Mouse (Mus musculus) granulocyte monocyte progenitor cell, adult 5-6 weeks (primary cell): ENCODE data around the gene Dna2. TPM values are rescaled to one million over a fixed set of nuclear protein-coding genes. Genes with fewer than 3 reads are reported as not detected.
"Not testable (repeated sequence)": the region's sequence is repeated elsewhere in the genome, so short reads cannot be mapped to it uniquely, and the experiment has no call there.

ENCODE experiments used
- ATAC-seq: replicated peaks from 2 replicates; pipeline ENCODE4 v1.8.0; 2016; ENCODE audit warnings: mild to moderate bottlenecking, moderate TSS enrichment, inconsistent platforms; ENCODE audit not compliant: poor library complexity, severe bottlenecking
- total RNA-seq, 2 experiments: library from RNA; stranded (forward) in 1 of 2; stranded (reverse) in 1 of 2; fragments of 200-712, 200-1000 nt in 1 of 2; fragments of >200 nt in 1 of 2; fragmentation: Nextera tagmentation in 1 of 2; gene quantifications; 2 replicates each; pipeline ENCODE4 v1.2.3; 2014 to 2017

Gene Dna2
- total RNA-seq (2014; fragmentation: Nextera tagmentation) (47.2 and 65.6 TPM in 2 replicates), total RNA-seq (2017) (49.5 and 51.2 TPM in 2 replicates)

DNA sequence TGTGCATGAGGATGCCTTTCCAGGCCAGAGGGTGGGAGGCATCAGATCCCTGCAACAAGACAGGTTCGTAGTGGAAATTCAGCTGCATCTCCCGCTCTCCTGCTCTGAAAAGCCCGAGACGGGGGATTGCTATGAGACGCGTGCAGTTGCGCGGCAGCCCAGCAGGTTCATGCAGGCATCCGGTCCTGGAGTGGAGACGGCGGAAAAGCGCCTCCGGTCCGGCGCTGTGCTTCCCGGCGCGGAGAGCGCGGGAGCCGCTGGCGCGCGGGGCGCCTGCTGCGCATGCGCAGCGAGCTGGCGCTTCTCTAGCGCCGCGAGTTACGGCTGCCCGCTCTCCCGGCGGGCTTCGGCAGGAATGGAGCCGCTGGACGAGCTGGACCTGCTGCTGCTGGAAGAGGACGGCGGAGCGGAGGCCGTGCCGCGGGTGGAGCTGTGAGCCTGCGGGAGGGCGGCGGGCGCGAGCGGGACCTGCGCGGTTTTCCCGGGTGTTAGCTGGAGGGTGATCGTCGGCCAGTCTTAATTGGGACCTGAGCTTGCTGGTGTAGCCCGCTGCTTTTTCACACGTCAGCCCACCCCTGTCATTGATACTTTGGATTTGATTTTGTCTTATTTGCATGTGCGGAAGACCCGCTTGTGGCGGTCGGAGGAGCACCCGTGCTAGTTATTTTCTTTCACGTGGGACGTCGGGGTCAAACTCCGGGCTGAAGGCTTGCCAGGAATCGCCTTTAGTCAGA is at the start of gene Dna2:
Dna2 (plus strand) TSS at position 289 of the 734 bp plus-strand sequence.
- peak; percentile 55 for ATAC-seq

DNA sequence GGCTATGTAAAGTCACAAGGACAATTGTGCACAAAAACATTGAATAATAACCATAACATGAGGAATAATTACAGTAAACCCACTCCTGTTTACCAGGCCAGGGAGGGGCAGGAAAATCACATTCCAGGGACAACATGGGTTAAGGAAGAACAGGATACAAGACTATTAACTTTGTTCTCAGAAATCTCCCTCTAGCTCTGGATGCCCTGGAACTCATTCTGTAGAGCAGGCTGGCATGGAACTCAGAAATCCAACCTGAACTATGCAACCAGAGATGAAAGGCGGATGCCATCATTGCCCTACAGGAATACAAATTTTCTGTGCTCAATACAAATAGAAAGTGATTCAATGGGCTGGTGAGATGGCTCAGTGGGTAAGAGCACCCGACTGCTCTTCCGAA is 49.4 kb upstream of the Dna2 start:
- no peak for ATAC-seq

DNA sequence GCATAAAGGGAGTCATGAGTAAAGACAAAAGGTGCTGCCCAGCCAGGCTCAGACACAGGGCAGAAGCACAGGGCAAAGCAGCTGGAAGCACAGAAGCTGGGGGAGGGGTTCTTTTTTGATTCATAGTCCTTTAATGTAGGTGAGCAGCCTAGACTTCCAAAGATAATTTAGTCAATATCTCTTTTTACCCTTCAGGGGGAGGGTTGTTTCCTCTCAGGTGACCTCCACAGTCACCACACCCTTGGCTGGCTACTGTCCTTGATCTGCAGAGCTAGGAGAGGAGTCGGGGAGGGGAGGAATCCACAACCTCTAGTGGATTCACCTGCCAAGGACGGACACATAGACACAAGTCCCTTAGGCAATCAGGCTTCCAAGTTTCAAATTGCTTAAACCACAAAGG is 48.8 kb upstream of the Dna2 start:
- no peak for ATAC-seq

DNA sequence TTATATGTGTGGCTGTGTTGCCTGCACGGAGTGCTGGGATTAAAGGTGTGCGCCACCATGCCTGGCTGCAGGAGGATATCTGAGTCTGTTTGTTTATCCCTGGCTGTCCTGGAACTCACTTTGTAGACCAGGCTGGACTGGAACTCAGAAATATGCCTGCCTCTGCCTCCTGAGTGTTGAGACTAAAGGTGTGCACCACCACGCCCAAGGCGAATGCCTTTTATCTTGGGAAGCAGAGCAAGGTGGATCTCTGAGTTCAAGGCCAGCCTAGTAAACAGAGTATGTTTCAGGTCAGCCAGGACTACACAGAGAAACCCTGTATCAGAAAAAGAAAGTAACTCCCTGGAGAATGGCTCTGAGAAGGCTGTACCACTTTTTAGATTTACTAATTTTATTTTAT is 46.7 kb upstream of the Dna2 start:
- ATAC-seq = no peak

DNA sequence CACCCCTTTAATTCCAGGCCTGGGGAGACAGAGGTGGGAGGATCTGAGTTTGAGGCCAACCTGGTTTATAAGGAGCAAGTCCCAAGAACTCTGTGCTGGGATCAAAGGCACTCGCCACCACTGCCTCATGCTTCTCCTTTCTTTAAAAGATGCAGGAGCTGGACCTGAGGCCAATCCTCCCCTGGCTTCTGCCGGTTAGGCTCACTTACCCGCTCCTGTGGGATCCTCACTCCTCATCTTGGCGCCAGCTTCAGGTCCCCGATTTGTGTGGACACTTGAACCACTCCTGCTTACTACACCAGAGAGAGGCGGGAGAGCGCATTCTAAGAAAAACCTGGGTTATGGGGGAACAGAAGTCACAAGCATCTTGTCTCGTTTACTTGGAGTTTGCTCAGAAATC is 45.0 kb upstream of the Dna2 start:
- ATAC-seq = no peak

DNA sequence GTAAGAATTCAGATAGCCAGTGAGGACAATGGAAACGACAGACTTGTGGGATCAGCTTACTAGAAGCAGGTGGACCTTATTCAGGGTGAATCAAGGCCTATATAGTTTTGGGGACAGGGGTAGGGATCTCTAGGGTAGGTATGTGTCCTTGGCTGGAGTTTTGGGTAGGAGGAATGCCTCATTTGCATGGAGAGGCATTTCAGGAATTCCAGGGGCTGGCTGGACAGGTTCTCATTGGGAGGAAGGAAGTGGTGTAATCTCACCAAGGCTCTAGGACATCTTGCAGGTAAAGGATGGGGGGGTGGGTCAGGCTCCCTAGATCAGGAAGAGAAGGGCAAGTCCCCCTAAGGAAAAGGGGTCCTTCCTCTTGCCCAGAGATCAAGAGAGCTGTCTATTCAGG is 44.0 kb upstream of the Dna2 start:
- ATAC-seq = no peak

DNA sequence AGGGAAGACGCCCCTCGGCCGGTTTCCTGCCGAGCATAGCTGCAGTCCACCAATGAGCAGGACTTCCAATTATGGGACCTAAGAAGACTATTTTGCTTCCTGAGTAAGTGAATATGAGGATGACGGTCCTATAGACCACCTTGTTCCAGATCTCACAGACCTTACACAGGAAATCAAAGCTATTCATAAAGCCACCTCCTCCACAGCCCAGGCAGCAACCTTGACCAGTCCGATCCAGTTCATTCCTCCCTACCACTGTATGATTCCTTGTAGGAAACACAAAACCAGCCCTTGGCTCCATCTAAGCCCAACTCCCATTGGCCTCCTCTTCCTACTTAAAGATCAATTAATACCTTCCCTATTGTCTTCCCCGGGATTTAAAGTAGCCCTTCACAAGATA is 40.5 kb upstream of the Dna2 start:
- no peak for ATAC-seq

DNA sequence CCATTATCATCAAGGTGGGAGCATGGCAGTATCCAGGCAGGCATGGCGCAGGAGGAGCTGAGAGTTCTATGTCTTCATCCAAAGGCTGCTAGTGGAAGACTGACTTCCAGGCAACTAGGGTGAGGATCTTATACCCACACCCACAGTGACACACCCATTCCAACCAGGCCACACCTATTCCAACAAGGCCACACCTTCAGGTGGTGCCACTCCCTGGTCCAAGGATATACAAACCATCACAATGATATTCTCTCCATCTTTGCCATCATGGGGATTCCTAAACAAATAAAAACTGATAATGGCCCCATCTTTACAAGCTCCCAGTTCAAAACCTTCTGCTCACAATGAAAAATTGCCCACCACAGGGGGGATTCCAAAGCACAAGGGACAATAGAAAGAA is 37.9 kb upstream of the Dna2 start, which contains the start of gene Tet1:
Tet1 (minus strand) TSS at position 101 of the 400 bp plus-strand sequence.
- ATAC-seq = not testable (repeated sequence)

DNA sequence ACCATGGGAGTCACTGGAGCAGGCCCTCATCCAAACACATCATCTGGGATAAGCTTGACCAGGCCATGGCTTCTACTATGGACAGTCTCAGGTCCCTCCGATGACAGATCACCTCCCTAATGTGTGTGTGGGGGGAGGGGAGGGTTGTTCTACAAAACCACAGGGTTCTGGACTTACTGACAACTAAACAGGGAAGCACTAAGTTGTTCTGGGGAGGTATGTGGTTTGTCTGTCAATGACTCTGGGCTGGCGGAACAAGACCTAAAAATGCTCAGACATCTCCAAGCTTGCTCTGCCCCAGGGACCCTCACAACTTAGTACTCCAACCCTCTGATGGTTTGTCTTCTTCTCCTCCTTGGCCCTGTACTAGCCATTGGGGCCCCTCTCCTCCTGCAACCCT is 35.7 kb upstream of the Dna2 start:
- ATAC-seq = peak; percentile 22; the same call in 1 of the 2 replicates

DNA sequence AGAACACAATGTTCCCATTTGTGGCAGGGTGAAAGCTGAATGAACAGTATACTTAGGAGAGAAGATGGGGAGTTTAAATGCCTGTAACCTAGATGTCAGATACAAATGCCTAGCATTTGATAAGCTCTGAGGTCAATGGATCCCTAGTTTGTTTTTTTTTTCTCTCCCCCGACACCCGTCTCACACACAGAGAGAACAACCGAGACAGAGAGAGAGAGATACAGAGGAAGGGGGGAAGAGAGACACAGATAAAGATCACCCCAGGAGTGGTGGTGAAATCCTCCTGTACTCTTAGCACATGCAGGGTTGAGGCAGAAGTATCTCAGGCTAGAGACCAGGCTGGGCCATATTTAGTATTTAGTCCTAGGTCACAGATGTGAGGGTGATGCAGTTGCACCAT is 27.8 kb upstream of the Dna2 start:
- peak; percentile 67 for ATAC-seq

DNA sequence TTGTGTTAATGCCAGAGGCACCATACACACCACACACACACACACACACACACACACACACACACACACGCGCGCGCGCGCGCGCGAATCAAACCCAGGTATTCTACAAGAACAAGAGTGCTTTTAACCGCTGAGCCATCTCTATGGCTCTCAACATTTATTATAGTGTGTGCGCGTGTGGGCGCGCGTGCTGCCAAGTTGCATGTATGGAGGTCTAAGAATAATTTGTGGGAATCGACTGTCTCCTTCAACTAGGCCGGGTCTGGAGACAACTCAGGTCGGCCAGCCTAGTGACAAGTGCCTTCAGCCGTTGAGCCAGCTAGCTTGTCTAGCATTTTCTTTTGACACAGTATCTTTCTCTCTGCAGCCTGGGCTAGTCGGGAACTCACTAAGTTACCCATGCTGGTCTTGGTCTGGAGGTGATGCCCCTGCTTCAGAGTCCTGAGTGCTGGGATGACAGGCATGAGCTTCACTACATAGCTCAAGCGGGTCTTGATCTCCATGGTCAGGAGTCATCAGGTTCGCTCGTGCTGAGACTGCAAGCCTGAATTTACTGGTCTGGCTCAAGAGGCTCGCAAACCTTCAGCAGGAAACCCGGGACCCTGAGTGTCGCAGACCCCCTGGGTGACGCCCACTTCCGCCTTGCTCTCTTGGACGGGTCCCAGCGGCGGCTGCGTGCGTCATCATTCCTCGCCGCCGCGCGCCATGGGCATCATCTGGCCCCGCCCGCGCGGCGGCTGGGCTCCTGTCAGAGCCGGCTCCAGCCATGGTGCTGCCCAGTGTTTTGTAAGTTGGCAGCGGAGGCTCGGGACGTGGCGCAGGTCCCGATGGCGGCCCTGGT is 26.7 kb upstream of the Dna2 start, which contains the start of gene Slc25a16:
Slc25a16 (plus strand) TSS at position 709 of the 841 bp plus-strand sequence.
- peak; percentile 96 for ATAC-seq

DNA sequence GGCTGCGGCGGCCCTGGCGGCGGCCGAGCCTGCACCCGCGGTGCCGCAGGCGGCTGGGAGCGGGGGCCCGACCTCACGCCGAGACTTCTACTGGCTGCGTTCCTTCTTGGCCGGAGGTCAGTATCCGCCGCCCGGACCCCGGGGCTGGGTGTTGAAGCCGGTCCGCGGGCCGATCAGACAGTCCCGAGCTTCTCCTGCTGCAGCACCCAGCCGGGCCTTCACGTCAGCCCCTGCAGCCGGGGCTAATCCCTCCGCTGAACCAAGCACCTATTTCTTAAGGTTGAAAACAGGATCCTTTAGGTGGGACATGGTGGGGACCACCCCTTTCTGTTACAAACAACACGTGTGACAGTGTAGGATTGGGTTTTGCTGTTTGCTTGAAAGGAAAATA is 26.1 kb upstream of the Dna2 start:
- ATAC-seq = peak; percentile 4; the same call in 1 of the 2 replicates

DNA sequence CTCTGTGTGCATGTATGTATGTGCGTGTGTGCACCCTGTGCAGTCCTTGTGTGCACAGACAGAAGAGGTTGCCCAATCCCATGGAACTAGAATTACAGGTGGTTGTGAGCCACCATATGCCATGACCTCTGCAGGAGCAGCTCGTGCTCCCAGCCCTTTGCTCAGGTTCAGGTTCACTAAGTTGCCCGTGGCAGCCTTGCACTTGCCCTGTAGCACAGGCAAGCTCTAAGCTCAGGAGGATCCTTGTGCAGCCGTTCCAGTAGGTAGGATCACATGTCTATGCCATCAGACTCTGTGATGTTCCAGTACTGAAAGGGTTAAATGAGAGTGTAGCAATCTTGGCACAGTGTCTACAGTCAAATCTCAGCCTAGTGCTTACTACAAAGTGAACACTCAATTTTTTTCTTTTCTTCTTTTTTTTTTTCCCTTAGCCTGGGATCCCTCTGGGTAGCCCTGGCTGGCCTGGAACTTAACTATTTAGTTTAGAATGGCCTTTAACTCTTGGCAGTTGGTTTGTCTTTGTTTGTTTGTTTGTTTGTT is 22.7 kb upstream of the Dna2 start:
- no peak for ATAC-seq

DNA sequence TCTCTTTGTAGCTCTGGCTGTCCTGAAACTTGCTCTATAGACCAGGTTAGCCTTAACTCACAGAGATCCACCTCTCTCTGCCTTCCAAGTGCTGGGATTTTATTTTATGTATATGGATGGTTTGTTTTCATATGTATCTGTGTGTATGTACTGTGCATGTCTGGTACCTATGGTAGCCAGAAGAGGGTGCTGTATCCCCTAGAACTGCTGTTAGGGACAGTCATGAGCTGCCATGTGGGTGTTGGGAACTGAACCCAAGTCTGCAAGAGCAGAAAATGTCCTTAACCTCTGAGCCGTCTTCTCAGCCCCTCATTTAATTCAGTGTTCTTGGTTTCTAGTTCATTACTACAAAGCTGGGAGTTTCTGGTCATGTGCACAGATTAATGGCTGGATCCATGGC is 14.4 kb upstream of the Dna2 start:
- ATAC-seq = no peak

DNA sequence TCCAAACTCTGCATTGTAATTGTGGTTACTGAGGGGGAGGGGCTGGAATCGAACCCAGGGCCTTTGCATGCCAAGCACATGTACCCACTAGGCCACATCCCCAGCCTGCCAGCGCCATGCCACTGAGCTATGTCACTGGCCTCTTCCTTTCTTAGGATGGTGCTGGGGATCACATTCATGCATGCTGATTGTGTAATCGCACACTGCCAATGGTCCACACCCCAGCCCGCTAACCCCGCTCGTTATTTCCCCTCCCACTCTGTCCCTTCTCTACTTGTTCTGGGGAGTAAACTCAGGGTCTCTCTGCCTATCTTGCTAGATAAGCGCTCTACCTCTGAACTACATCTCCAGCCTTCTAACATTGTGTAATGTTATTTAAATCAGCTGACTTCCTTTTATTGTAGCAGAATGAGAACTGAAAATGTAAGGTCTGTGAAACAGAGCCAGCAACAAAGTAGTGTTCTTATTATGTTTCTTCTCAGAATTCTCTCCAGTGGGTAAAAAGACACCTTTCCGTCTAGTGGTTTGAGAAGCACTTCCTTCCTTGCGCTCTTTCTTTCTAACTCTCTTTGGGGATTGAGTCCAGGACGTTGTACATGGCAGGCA is 1.7 kb upstream of the Dna2 start:
- ATAC-seq = peak; percentile 76

DNA sequence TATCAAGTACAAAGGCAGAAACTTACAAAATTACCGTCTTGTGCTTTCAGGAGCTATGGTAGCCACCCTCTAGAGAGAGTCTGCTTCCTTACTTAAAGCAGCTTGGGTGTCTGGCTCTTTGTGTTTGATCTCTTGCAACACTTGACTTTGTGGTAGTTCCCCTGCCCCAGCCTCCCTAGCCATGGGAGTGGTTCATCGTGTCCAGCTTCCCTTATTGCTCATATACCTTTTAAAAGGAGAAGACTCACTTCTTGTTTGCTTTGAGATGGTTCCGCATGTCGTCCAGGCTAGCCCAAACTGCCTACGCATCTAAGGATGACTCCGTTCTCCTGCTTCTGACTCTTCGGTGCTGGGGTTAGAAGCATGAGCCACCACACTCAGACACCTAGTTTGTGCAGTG is 1.7 kb downstream of the Dna2 start:
- ATAC-seq = peak; percentile 80

DNA sequence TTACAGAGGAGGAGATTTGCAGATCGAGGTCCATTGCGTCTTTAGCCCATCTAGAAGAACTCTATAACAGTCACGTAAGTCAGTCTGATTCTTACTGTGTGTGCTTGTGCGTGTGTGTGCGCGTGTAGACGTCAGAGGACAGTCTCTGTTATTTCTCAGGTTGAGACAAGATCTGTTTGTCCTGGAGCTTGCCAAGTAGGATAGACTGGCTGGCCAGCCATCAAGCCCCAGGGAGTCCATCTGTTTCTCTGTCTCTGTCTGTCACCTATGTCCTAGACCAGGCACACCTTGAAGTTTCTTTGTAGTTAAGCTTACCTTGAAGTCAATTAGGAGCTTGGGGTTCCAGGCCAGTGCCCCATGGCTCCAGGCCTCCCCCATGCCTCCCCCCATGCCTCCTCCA is 17.1 kb downstream of the Dna2 start:
- no peak for ATAC-seq

DNA sequence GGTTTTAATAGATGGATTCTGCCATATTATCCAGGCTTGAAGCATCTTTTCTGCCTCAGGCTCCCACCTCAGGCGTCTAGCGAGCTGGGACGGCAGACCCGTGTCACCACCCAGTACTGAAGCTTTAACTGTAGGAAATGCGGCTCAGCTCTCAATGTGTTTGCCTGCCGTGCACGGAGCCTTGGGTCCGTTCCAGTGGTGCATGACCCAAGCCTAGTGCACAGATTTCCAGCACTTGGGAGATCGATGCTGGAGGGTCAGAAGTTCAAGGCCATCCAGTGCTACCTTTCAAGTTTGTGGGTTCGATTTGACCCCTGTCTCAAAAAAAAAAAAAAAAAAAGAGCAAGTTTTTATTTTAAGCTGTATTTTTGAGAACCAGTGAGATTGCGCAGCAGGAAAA is 19.0 kb downstream of the Dna2 start:
- no peak for ATAC-seq

DNA sequence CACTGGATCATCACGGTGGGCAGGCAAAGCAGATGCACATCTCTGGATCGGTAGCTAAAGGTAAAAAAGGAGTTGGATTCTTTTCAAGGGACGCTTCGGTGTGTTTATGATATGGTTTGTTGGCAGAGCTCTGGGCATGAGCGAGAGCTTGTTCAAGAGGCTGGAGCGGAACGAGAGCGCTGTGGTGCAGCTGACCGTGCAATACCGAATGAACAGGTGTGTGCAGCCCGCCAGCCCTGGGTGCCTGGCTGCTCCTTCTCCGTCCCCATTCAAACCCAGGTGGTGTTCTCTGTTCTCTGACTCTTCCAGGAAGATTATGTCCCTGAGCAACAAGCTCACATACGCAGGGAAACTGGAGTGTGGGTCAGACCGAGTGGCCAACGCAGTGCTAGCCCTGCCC is 19.5 kb downstream of the Dna2 start:
- ATAC-seq = no peak

DNA sequence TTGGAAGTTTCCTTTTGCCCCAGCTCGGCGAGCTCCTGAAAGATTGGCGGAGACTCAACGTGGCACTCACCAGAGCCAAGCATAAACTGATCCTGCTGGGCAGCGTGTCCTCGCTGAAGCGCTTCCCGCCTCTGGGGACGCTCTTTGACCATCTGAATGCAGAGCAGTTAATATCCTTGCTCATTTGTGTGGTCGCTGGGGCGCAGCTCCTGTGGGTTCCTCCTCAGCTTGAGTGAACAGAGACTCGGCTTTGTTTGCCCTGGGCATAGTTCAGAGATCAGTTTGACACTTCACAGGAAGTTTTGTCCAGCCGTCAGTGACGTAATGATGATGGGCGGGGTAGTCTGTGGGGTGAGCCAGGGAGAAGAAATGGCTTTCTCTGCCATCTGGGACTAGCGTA is 25.0 kb downstream of the Dna2 start:
- no peak for ATAC-seq

DNA sequence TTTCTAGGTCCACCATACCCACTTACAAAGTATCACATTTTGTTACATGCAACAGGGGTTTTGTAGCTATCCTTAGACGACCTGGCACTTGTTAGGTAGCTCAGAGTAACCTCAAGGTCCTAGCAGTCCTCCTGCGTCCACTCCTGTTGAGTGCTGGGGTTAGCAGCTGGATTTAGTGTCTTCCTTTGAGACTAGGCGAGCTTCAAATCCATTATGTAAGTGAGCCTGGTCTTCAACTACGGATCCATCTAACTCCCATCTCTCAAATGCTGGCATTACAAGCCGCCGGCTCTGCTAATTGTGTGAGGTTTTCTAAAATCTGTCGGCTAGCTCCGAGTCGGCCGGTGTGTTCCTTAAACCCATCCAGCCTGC is 32.8 kb downstream of the Dna2 start:
- ATAC-seq = no peak
